Mouse (Mus musculus): ENCODE measurements around the gene Fank1. TPM values are rescaled to one million over a fixed set of nuclear protein-coding genes. Genes with fewer than 3 reads are reported as not detected.

Gene Fank1
- polyA plus RNA-seq (2015; fragmentation: Nextera tagmentation; extraction: Ambion mirVana): 0.25 and 0.51 TPM in 2 replicates

DNA sequence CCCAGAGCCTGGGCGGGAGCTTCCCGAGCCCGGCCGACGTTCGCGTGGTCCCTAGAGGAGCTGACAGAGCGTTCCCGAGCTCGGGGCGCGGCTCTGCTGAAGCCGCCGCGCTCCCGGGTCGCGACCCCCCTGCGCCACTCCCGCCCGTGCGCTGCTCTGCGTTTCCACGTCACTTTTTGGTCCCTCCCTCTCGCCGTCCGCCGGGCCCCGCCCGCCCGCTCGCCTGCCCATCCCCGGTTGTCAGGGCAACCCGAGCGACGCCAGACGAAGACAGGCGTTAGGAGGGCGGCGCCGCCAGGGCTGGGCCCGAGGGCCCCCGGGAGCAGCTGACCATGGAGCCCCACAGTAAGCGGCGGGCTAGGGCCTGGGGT is at the start of gene Fank1:
TSS of gene Fank1 (plus strand) at position 236 of the 371 bp plus-strand sequence.
- ATAC-seq (replicated peaks; ENCODE audit: extremely low read depth, insufficient read depth, low FRiP score): peak; percentile 94
- Histone ChIP-seq H3K27me3 (ENCODE audit: control insufficient read depth, insufficient read depth, low read length) (no peaks in the 10 kb centered on the region), H3K9ac (ENCODE audit: low read length) (peak within 1 kb of the TSS; percentile 89), H3K9me3 (replicated peaks; ENCODE audit: control insufficient read depth, low read length) (no peaks in the 10 kb centered on the region), H3K4me1 (ENCODE audit: control insufficient read depth, insufficient read depth, low read length) (peaks cover 14% of the 10 kb centered on the region), H3K36me3 (ENCODE audit: control insufficient read depth, insufficient read depth) (no peaks in the 10 kb centered on the region), H3K4me2 (ENCODE audit: low read depth, low read length) (peak within 1 kb of the TSS; percentile 93), H3K27ac (ENCODE audit: low read length) (peak within 1 kb of the TSS; percentile 7; the same call in 1 of the 2 replicates), H3K4me3 (ENCODE audit: low read length) (peak within 1 kb of the TSS; percentile 82)
- WGBS: 0% methylated on average over 43 of the region's 45 CpGs

DNA sequence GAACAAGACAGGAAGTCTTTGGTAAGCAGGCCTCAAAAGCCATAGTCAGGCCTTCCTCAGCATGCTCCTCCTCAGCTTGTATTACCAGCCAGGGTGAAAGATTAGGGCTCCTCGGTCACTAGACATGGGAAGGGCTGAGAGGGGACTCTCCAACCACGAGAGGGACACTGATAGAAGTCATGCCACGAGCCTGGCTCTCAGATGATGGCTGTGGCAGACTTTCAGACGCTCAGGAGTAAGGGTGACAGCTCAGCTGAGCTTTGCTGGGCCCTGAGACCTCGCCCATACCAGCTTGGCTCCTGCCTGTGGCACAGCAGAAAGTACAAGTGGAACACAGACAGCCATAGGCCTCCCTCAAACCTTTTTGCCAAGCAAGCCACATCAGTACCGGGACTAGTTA is 49.6 kb upstream of the Fank1 start:
- no peak for ATAC-seq (replicated peaks; ENCODE audit: extremely low read depth, insufficient read depth, low FRiP score)
- Histone ChIP-seq H3K9ac (ENCODE audit: low read length) (no peak overlapping the region), H3K27me3 (ENCODE audit: control insufficient read depth, insufficient read depth, low read length) (no peaks in the 10 kb centered on the region), H3K4me3 (ENCODE audit: low read length) (no peak overlapping the region), H3K4me1 (ENCODE audit: control insufficient read depth, insufficient read depth, low read length) (peaks cover 23% of the 10 kb centered on the region), H3K9me3 (replicated peaks; ENCODE audit: control insufficient read depth, low read length) (no peaks in the 10 kb centered on the region), H3K4me2 (ENCODE audit: low read depth, low read length) (no peak overlapping the region), H3K36me3 (ENCODE audit: control insufficient read depth, insufficient read depth) (peaks cover 26% of the 10 kb centered on the region), H3K27ac (ENCODE audit: low read length) (no peak overlapping the region)
- 49% methylated on average over 6 of the region's 6 CpGs for WGBS

DNA sequence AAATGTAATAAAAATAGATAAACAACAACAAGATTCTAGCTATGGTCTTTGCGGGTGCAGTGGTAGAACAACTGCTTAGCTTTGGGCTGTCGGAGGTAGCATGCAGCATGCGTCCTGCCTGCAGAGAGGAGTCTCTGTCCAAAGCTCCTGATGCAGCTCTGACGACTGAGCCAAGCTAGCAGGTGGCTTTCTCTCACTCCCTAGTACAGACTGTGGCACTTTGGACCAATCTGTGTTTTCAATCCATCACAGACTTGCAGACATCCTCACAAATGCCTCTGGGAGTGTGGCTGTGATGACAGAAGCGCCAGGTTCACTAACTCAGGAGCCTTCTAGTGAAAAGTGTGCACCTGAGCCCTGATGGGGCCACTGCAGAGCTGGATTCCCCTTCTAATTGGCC is 47.3 kb upstream of the Fank1 start:
- ATAC-seq (replicated peaks; ENCODE audit: extremely low read depth, insufficient read depth, low FRiP score): no peak
- H3K9ac ChIP-seq (ENCODE audit: low read length): 0 out of 2 replicates have a peak overlapping the region, but pooled peaks have one; percentile 23
- no peaks in the 10 kb centered on the region for H3K9me3 ChIP-seq (replicated peaks; ENCODE audit: control insufficient read depth, low read length)
- H3K4me3 ChIP-seq (ENCODE audit: low read length): no peak overlapping the region
- 74% methylated on average over 5 of the region's 5 CpGs for WGBS
- H3K4me2 ChIP-seq (ENCODE audit: low read depth, low read length): no peak overlapping the region
- H3K4me1 ChIP-seq (ENCODE audit: control insufficient read depth, insufficient read depth, low read length): peaks cover 29% of the 10 kb centered on the region
- H3K27ac ChIP-seq (ENCODE audit: low read length): no peak overlapping the region
- no peaks in the 10 kb centered on the region for H3K27me3 ChIP-seq (ENCODE audit: control insufficient read depth, insufficient read depth, low read length)
- peaks cover 11% of the 10 kb centered on the region for H3K36me3 ChIP-seq (ENCODE audit: control insufficient read depth, insufficient read depth)

- peak overlapping the region; percentile 86 for H3K27ac ChIP-seq (ENCODE audit: low read length)
- 46% methylated on average over 11 of the region's 11 CpGs for WGBS
- H3K36me3 ChIP-seq (ENCODE audit: control insufficient read depth, insufficient read depth): 0 out of 2 replicates have a peak, but pooled peaks cover 3% of the 10 kb centered on the region
- no peak overlapping the region for H3K4me3 ChIP-seq (ENCODE audit: low read length)
- no peaks in the 10 kb centered on the region for H3K27me3 ChIP-seq (ENCODE audit: control insufficient read depth, insufficient read depth, low read length)
- H3K9me3 ChIP-seq (replicated peaks; ENCODE audit: control insufficient read depth, low read length): no peaks in the 10 kb centered on the region
- peak; percentile 59; the same call in 1 of the 2 replicates for ATAC-seq (replicated peaks; ENCODE audit: extremely low read depth, insufficient read depth, low FRiP score)
- no peak overlapping the region for H3K4me2 ChIP-seq (ENCODE audit: low read depth, low read length)
- peak overlapping the region; percentile 67 for H3K9ac ChIP-seq (ENCODE audit: low read length)
- peaks cover 29% of the 10 kb centered on the region for H3K4me1 ChIP-seq (ENCODE audit: control insufficient read depth, insufficient read depth, low read length)
These were observed 46.1 kb upstream of the Fank1 start for GRCm38 (mm10) chr7:133730324-133731191.

DNA sequence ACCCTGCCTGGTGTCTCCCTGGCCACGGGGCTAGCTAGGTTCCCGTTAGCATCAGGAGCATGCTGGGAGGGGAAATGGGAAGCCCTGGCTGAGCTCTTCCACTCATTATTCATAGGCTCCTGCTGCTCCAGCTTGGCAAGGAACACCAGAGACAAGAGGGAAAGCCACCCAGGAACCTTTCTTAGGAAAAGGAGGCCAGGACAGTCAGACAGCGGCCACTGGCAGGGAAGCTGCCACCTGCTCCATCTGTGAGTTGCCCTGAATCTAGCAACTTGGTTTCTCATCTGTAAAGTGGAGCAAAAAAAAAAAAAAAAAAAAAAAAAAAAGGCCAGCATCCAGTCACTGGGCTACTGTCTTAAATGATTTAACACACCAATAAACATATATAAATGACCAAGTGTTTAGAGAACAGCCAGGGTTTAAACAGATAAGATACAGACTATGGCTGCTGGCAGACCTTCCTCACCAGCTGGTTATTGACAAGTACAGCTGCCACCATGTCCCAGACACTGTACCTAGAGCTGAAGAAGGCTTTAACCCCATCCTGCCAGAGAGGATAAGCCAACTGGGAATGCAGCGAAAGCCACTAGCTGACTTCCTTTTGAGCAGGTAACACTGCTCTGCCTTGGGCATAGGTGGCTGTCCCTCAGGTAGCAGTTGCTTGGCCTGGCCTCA is 44.6 kb upstream of the Fank1 start:
- Histone ChIP-seq H3K9me3 (replicated peaks; ENCODE audit: control insufficient read depth, low read length) (no peaks in the 10 kb centered on the region), H3K27me3 (ENCODE audit: control insufficient read depth, insufficient read depth, low read length) (no peaks in the 10 kb centered on the region), H3K36me3 (ENCODE audit: control insufficient read depth, insufficient read depth) (0 out of 2 replicates have a peak, but pooled peaks cover 3% of the 10 kb centered on the region), H3K27ac (ENCODE audit: low read length) (peak overlapping the region; percentile 86), H3K4me2 (ENCODE audit: low read depth, low read length) (no peak overlapping the region), H3K4me1 (ENCODE audit: control insufficient read depth, insufficient read depth, low read length) (peaks cover 29% of the 10 kb centered on the region), H3K9ac (ENCODE audit: low read length) (peak overlapping the region; percentile 20; the same call in 1 of the 2 replicates), H3K4me3 (ENCODE audit: low read length) (no peak overlapping the region)
- WGBS: 58% methylated on average over 4 of the region's 4 CpGs
- no peak for ATAC-seq (replicated peaks; ENCODE audit: extremely low read depth, insufficient read depth, low FRiP score)

DNA sequence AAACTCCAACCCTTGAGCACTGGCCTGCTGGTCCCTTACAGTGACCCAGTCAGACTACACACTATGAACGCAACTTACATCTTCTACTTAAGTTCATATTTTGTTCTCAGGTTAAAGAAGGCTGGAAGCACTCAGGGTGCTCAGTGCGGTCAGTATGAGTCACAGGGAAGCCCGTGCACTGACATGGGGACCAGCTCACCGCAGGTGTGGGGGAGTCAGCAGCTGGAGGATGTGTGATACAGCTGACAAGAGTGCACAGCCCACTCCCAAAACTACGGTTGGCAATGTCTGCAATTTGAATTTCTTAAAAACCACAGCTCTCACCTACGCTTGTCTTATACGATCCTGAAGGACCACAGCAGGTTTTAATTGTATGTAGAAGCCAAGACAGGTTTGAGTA is 36.1 kb upstream of the Fank1 start:
- 71% methylated on average over 7 of the region's 7 CpGs for WGBS
- ATAC-seq (replicated peaks; ENCODE audit: extremely low read depth, insufficient read depth, low FRiP score): no peak

DNA sequence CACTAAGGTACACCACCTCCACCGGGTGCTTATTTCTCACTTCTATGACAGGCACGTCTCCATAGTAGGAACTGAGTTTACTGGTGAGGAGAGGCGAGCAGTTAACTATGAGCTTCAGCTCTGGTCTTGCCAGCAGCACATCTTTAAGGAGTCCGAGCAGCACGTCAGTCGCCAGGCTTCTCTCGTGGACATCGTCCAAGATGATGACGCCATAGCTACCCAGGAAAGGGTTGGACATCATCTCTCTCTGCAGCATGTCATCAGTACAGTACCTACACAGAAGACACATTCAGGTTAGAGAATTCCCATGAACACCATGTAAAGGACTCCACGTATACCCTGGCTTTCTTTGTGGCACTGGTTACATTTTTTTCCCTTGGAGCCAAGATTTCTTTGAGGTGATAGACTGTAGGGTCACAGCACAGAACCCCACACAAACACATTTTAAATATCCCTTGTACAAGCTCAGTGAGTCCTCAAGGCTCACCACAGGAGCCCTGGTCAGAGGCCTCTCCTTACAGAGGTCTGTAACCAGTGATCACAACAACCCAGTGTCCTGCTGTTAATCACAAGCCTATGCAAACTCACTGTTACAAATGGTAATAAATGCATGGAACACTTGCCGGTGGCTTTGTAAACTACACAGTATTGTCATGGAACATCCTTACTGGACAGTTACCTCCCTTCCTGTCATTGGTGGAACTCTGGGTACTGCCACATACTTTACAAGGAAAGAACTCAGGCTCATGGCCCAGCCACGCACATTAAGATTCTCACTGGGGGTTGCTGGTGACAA is 33.9 kb upstream of the Fank1 start:
- Histone ChIP-seq H3K4me1 (ENCODE audit: control insufficient read depth, insufficient read depth, low read length) (peaks cover 30% of the 10 kb centered on the region), H3K27ac (ENCODE audit: low read length) (0 out of 2 replicates have a peak overlapping the region, but pooled peaks have one; percentile 8), H3K4me2 (ENCODE audit: low read depth, low read length) (no peak overlapping the region), H3K9me3 (replicated peaks; ENCODE audit: control insufficient read depth, low read length) (no peaks in the 10 kb centered on the region), H3K27me3 (ENCODE audit: control insufficient read depth, insufficient read depth, low read length) (no peaks in the 10 kb centered on the region), H3K9ac (ENCODE audit: low read length) (no peak overlapping the region), H3K4me3 (ENCODE audit: low read length) (no peak overlapping the region), H3K36me3 (ENCODE audit: control insufficient read depth, insufficient read depth) (peaks cover 8% of the 10 kb centered on the region; the same call in 1 of the 2 replicates)
- 86% methylated on average over 12 of the region's 12 CpGs for WGBS
- ATAC-seq (replicated peaks; ENCODE audit: extremely low read depth, insufficient read depth, low FRiP score): no peak

More for the DNA sequence above, 36.1 kb upstream of the Fank1 start:
- Histone ChIP-seq H3K4me3 (ENCODE audit: low read length) (no peak overlapping the region), H3K9me3 (replicated peaks; ENCODE audit: control insufficient read depth, low read length) (no peaks in the 10 kb centered on the region), H3K9ac (ENCODE audit: low read length) (no peak overlapping the region), H3K36me3 (ENCODE audit: control insufficient read depth, insufficient read depth) (peaks cover 8% of the 10 kb centered on the region; the same call in 1 of the 2 replicates), H3K27ac (ENCODE audit: low read length) (no peak overlapping the region), H3K4me1 (ENCODE audit: control insufficient read depth, insufficient read depth, low read length) (peaks cover 24% of the 10 kb centered on the region), H3K27me3 (ENCODE audit: control insufficient read depth, insufficient read depth, low read length) (no peaks in the 10 kb centered on the region), H3K4me2 (ENCODE audit: low read depth, low read length) (no peak overlapping the region)

DNA sequence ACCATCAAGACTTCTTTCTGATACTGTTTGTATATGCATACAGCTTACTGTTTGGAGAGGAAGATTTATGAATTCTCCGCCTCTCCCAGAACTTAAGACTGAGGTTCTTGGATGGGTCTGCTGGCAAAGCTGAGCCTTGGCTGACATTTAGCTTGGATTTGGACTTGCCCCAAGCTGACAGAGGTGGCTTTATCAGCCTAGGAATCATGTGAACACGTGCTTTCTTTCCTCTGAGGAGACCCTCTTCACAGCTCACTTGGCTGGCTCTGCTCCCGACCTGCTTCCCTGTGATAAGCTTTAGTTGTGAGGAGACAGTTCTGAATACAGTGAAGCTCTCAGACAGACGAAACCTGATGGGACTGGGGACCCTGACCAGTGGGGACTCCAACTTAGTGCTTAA is 33.0 kb upstream of the Fank1 start:
- peaks cover 37% of the 10 kb centered on the region for H3K4me1 ChIP-seq (ENCODE audit: control insufficient read depth, insufficient read depth, low read length)
- H3K4me2 ChIP-seq (ENCODE audit: low read depth, low read length): no peak overlapping the region
- peak overlapping the region; percentile 8; the same call in 1 of the 2 replicates for H3K9ac ChIP-seq (ENCODE audit: low read length)
- H3K36me3 ChIP-seq (ENCODE audit: control insufficient read depth, insufficient read depth): peaks cover 8% of the 10 kb centered on the region; the same call in 1 of the 2 replicates
- peak overlapping the region; percentile 96 for H3K27ac ChIP-seq (ENCODE audit: low read length)
- ATAC-seq (replicated peaks; ENCODE audit: extremely low read depth, insufficient read depth, low FRiP score): no peak
- H3K4me3 ChIP-seq (ENCODE audit: low read length): no peak overlapping the region
- WGBS: 28% methylated on average over 4 of the region's 4 CpGs
- no peaks in the 10 kb centered on the region for H3K9me3 ChIP-seq (replicated peaks; ENCODE audit: control insufficient read depth, low read length)
- H3K27me3 ChIP-seq (ENCODE audit: control insufficient read depth, insufficient read depth, low read length): no peaks in the 10 kb centered on the region

Data from heart, embryonic 16.5 days (tissue).